ENCODE assay signal across 8 mouse cellular contexts in genomic region chr1:84128510-84128909, GRCm38 (mm10).
DNase-seq lines count a peak whose midpoint lies in the region; ATAC-seq and TF ChIP-seq lines count a peak whose summit lies in the region.

No protein-coding gene starts in this region.

- no peak for TF ChIP-seq POLR2A in lung, adult 2 months (IDR thresholded peaks at IDR 0.05; ENCODE audit: borderline replicate concordance, extremely low read depth, low read depth, low read length)

- no peaks in the 10 kb centered on the region for H3K36me3 ChIP-seq in lung, embryonic 14.5 days (ENCODE audit: insufficient read depth)
- H3K36me3 ChIP-seq in midbrain, embryonic 16.5 days (ENCODE audit: control insufficient read depth, insufficient read depth, low read length), result no peaks in the 10 kb centered on the region

- no peak overlapping the region for H3K27ac ChIP-seq in lung, embryonic 14.5 days (ENCODE audit: low read depth)
- no peak overlapping the region for H3K27ac ChIP-seq in midbrain, embryonic 16.5 days (ENCODE audit: low read length)

- H3K4me2 ChIP-seq in lung, embryonic 14.5 days, result no peak overlapping the region
- H3K4me2 ChIP-seq in midbrain, embryonic 16.5 days (ENCODE audit: low read length), result no peak overlapping the region

- no peak overlapping the region for H3K4me3 ChIP-seq in lung, embryonic 14.5 days (ENCODE audit: low read depth, low read length)
- no peak overlapping the region for H3K4me3 ChIP-seq in lung, adult 2 months (replicated peaks; ENCODE audit: extremely low read depth, low read depth, low read length)
- H3K4me3 ChIP-seq in midbrain, embryonic 16.5 days (ENCODE audit: low read depth, low read length), result no peak overlapping the region

- no peaks in the 10 kb centered on the region for H3K4me1 ChIP-seq in lung, embryonic 14.5 days (ENCODE audit: insufficient read depth)
- H3K4me1 ChIP-seq in lung, adult 2 months (ENCODE audit: control insufficient read depth, insufficient read depth, low read length), result no peaks in the 10 kb centered on the region
- no peaks in the 10 kb centered on the region for H3K4me1 ChIP-seq in midbrain, embryonic 16.5 days (ENCODE audit: control insufficient read depth, insufficient read depth, low read length)

- no peaks in the 10 kb centered on the region for H3K9me3 ChIP-seq in lung, embryonic 14.5 days (ENCODE audit: low read depth, low read length)
- H3K9me3 ChIP-seq in midbrain, embryonic 16.5 days (replicated peaks; ENCODE audit: control insufficient read depth, low read length, poor library complexity, severe bottlenecking), result no peaks in the 10 kb centered on the region

- peak; percentile 11 for DNase-seq in cerebellum, adult 11 months
- peak; percentile 34 for DNase-seq in lung, embryonic 14.5 days
- DNase-seq in lung, adult 2 months, result no peak
- DNase-seq in frontal cortex, postnatal 36 days (ENCODE audit: low spot score in 2 of 2), result peak; percentile 15 to 62
- DNase-seq in spleen, postnatal 4 days (ENCODE audit: low spot score in 2 of 2), result no peak
- DNase-seq in thymus, postnatal 14 days, result no peak

- no peaks in the 10 kb centered on the region for H3K27me3 ChIP-seq in lung, embryonic 14.5 days (ENCODE audit: insufficient read depth, low read length)
- H3K27me3 ChIP-seq in midbrain, embryonic 16.5 days (ENCODE audit: control insufficient read depth, insufficient read depth, low read depth, low read length), result no peaks in the 10 kb centered on the region

- TF ChIP-seq CTCF in lung, embryonic 14.5 days (IDR thresholded peaks at IDR 0.05; ENCODE audit: low read depth), result peak; percentile 40
- TF ChIP-seq CTCF in lung, adult 2 months (IDR thresholded peaks at IDR 0.05; ENCODE audit: insufficient read depth, low read length), result no peak

- H3K9ac ChIP-seq in lung, embryonic 14.5 days, result no peak overlapping the region
- no peak overlapping the region for H3K9ac ChIP-seq in midbrain, embryonic 16.5 days (ENCODE audit: low read depth, low read length)

- no peak for ATAC-seq in cerebellum, adult (ENCODE audit: insufficient number of reproducible peaks, low FRiP score, low TSS enrichment)
- ATAC-seq in lung, embryonic 14.5 days (ENCODE audit: insufficient read depth), result no peak
- ATAC-seq in midbrain, embryonic 16.5 days, result 0 out of 2 replicates have a peak, but pooled peaks have one; percentile 54

- 61% methylated on average over 4 of the region's 4 CpGs for WGBS in lung, embryonic 14.5 days
- WGBS in lung, adult 2 months, result 56% methylated on average over 4 of the region's 4 CpGs
- WGBS in midbrain, embryonic 16.5 days, result 57% methylated on average over 4 of the region's 4 CpGs

Comparison
In these comparisons a context has a peak if more than half of its experiments do, and no peak if none do; other contexts are left out.
1. DNase-seq: peak in cerebellum, adult 11 months (single experiment), lung, embryonic 14.5 days (single experiment) and frontal cortex, postnatal 36 days (2 of 2); none in lung, adult 2 months (single experiment), spleen, postnatal 4 days (0 of 2) and thymus, postnatal 14 days (single experiment).